Mouse (Mus musculus) v-Abl transformed pro-B cells (cell line): ENCODE results near the gene Il11ra1.

Experiments used
- in situ Hi-C, 2 experiments: fragments of 400-800 bp; cut with MboI; formaldehyde crosslinking; loops; one replicate each; pipeline ENCODE4 v1.15.1; 2025; ENCODE audit not compliant: unreplicated experiment in 2 of 2

The Il11ra1 gene

GRCm38 (mm10) chr4:41738256-41738603, 38.4 kb downstream of the Il11ra1 start:
- in situ Hi-C loops, result loop anchor here in 1 of 2 experiments (25.0 kb wide), 1 partner anchor 1026 kb away; the partner anchor contains the start of genes Aptx and Dnaja1

- in situ Hi-C loops, result loop anchor here in 1 of 2 experiments (25.0 kb wide), 1 partner anchor 1027 kb away; the partner anchor contains the start of genes Aptx and Dnaja1
Observed at GRCm38 (mm10) chr4:41739260-41739659, 39.5 kb downstream of the Il11ra1 start.

- in situ Hi-C loops, result loop anchor here in 1 of 2 experiments (25.0 kb wide), 1 partner anchor 1028 kb away; the partner anchor contains the start of genes Aptx and Dnaja1
Observed at GRCm38 (mm10) chr4:41740380-41741157, 40.8 kb downstream of the Il11ra1 start.

GRCm38 (mm10) chr4:41741158-41741560, 41.4 kb downstream of the Il11ra1 start:
- in situ Hi-C loops, result loop anchor here in 1 of 2 experiments (25.0 kb wide), 1 partner anchor 1029 kb away; the partner anchor contains the start of genes Aptx and Dnaja1

GRCm38 (mm10) chr4:41744131-41744530, 44.3 kb downstream of the Il11ra1 start:
- in situ Hi-C loops, result loop anchor here in 1 of 2 experiments (25.0 kb wide), 1 partner anchor 1032 kb away; the partner anchor contains the start of genes Aptx and Dnaja1

GRCm38 (mm10) chr4:41745021-41745420, 45.2 kb downstream of the Il11ra1 start:
- in situ Hi-C loops, result loop anchor here in 1 of 2 experiments (25.0 kb wide), 1 partner anchor 1033 kb away; the partner anchor contains the start of genes Aptx and Dnaja1

GRCm38 (mm10) chr4:41754797-41755337, 55.1 kb downstream of the Il11ra1 start, which contains the start of gene Galt:
Galt (plus strand) TSS chr4:41755228.
- in situ Hi-C loops, result loop anchor here (5.0 to 10.0 kb wide), 2 partner anchors 1190 to 1207 kb away; partner anchors contain the start of gene Dnajb5 (in 1 of the 2)

- in situ Hi-C loops, result loop anchor here (5.0 to 10.0 kb wide), 2 partner anchors 1189 to 1207 kb away; partner anchors contain the start of gene Dnajb5 (in 1 of the 2)
Observed at GRCm38 (mm10) chr4:41755338-41756305, 55.8 kb downstream of the Il11ra1 start, which contains the start of gene Sigmar1. Sigmar1 (minus strand) TSS chr4:41756157.

GRCm38 (mm10) chr4:41756440-41756839, 56.7 kb downstream of the Il11ra1 start:
- in situ Hi-C loops, result loop anchor here (5.0 to 10.0 kb wide), 2 partner anchors 1188 to 1206 kb away; partner anchors contain the start of gene Dnajb5 (in 1 of the 2)

- in situ Hi-C loops, result loop anchor here (5.0 to 10.0 kb wide), 2 partner anchors 1187 to 1205 kb away; partner anchors contain the start of gene Dnajb5 (in 1 of the 2)
Observed at GRCm38 (mm10) chr4:41757321-41757720, 57.5 kb downstream of the Il11ra1 start.

- in situ Hi-C loops, result loop anchor here (5.0 to 10.0 kb wide), 2 partner anchors 1187 to 1204 kb away; partner anchors contain the start of gene Dnajb5 (in 1 of the 2)
Observed at GRCm38 (mm10) chr4:41758021-41758420, 58.2 kb downstream of the Il11ra1 start.

GRCm38 (mm10) chr4:41758701-41759100, 58.9 kb downstream of the Il11ra1 start:
- in situ Hi-C loops, result loop anchor here (5.0 to 10.0 kb wide), 2 partner anchors 1186 to 1204 kb away; partner anchors contain the start of gene Dnajb5 (in 1 of the 2)

- in situ Hi-C loops, result loop anchor here (5.0 to 10.0 kb wide), 2 partner anchors 1186 to 1203 kb away; partner anchors contain the start of gene Dnajb5 (in 1 of the 2)
Observed at GRCm38 (mm10) chr4:41759206-41759605, 59.4 kb downstream of the Il11ra1 start.

- in situ Hi-C loops, result loop anchor here (5.0 to 10.0 kb wide), 2 partner anchors 1185 to 1203 kb away; partner anchors contain the start of gene Dnajb5 (in 1 of the 2)
Observed at GRCm38 (mm10) chr4:41759656-41760287, 60.0 kb downstream of the Il11ra1 start.

GRCm38 (mm10) chr4:41760288-41760721, 60.5 kb downstream of the Il11ra1 start:
- in situ Hi-C loops, result no loop called here

- in situ Hi-C loops, result no loop called here
Observed at GRCm38 (mm10) chr4:41760911-41761310, 61.1 kb downstream of the Il11ra1 start.

- in situ Hi-C loops, result no loop called here
Observed at GRCm38 (mm10) chr4:41761680-41762079, 61.9 kb downstream of the Il11ra1 start.

GRCm38 (mm10) chr4:41762099-41762687, 62.4 kb downstream of the Il11ra1 start:
- in situ Hi-C loops, result no loop called here
